Comparison of ENCODE assay signal across 38 mouse cellular contexts in genomic region chr16:97514099-97514940, GRCm38 (mm10). TPM values are rescaled to one million over a fixed set of nuclear protein-coding genes. Genes with fewer than 3 reads are reported as not detected.
DNase-seq lines count a peak whose midpoint lies in the region; TF ChIP-seq lines count a peak whose summit lies in the region.
"Had no signal": no experiment of that assay in that cellular context is flagged by ENCODE, and none has a peak within 500 bp of the region (broad histone marks: within the 10 kb centered on the region; RNA-seq: fewer than 3 reads in every experiment).

Gene Fam3b, minus strand, starts transcription at chr16:97514816.

- H3K79me2 ChIP-seq in MEL (ENCODE audit: control insufficient read depth, insufficient read depth, low read length, poor library complexity), result peaks cover 19% of the 10 kb centered on the region

- no peak within 1 kb of the TSS for H3K27ac ChIP-seq in heart, embryonic 10.5 days
- no peak within 1 kb of the TSS for H3K27ac ChIP-seq in MEL (ENCODE audit: control insufficient read depth, low read depth, low read length)
- H3K27ac ChIP-seq in small intestine, adult 2 months (ENCODE audit: insufficient read depth, low read depth, low read length), result peak within 1 kb of the TSS; percentile 85
- H3K27ac ChIP-seq: hindbrain, embryonic 13.5 days; limb, embryonic 12.5 days; liver, embryonic 15.5 days; midbrain, embryonic 10.5 days had no signal

- WGBS in heart, embryonic 10.5 days, result 59% methylated on average over 4 of the region's 4 CpGs
- 30% methylated on average over 4 of the region's 4 CpGs for WGBS in large intestine, adult 2 months
- WGBS in small intestine, adult 2 months, result 30% methylated on average over 4 of the region's 4 CpGs

- 0 out of 2 replicates have a peak, but pooled peaks cover 3% of the 10 kb centered on the region for H3K4me1 ChIP-seq in heart, embryonic 10.5 days
- H3K4me1 ChIP-seq in MEL (ENCODE audit: control insufficient read depth in 1 of 2, insufficient read depth in 2 of 2, low read length in 2 of 2), result peaks cover 2 to 35% of the 10 kb centered on the region in 2 experiments; a peak in 3 of 4 replicates
- peaks cover 38% of the 10 kb centered on the region for H3K4me1 ChIP-seq in small intestine, adult 2 months (ENCODE audit: control insufficient read depth, insufficient read depth, insufficient read length, low read length)
- H3K4me1 ChIP-seq: hindbrain, embryonic 13.5 days; limb, embryonic 12.5 days; liver, embryonic 15.5 days; midbrain, embryonic 10.5 days had no signal

- no peak for TF ChIP-seq POLR2A in MEL (IDR thresholded peaks at IDR 0.05; ENCODE audit: control insufficient read depth in 1 of 2, insufficient read depth in 1 of 2, low read depth in 1 of 2, low read length in 2 of 2, poor library complexity in 1 of 2)
- no peak for TF ChIP-seq POLR2A in small intestine, adult 2 months (IDR thresholded peaks at IDR 0.05; ENCODE audit: low read depth, low read length)

- H3K4me3 ChIP-seq in heart, embryonic 10.5 days, result no peak within 1 kb of the TSS
- no peak within 1 kb of the TSS for H3K4me3 ChIP-seq in MEL (ENCODE audit: control insufficient read depth in 1 of 2, insufficient read depth in 1 of 2, low read depth in 2 of 2, low read length in 2 of 2)
- H3K4me3 ChIP-seq in small intestine, adult 2 months (ENCODE audit: low read depth, low read length), result no peak within 1 kb of the TSS
- H3K4me3 ChIP-seq: heart, embryonic 12.5 days; hindbrain, embryonic 13.5 days; limb, embryonic 12.5 days; liver, embryonic 15.5 days; midbrain, embryonic 10.5 days had no signal

- intact Hi-C loops in left cerebral cortex, postnatal 25 days (cut with DNase I), result no loop called here

- H3K9ac ChIP-seq in MEL (ENCODE audit: control insufficient read depth, low read depth, low read length, poor library complexity, severe bottlenecking), result no peak within 1 kb of the TSS
- H3K9ac ChIP-seq: heart, embryonic 12.5 days; hindbrain, embryonic 13.5 days; limb, embryonic 12.5 days; liver, embryonic 15.5 days had no signal

- H3K36me3 ChIP-seq in heart, embryonic 10.5 days, result no peaks in the 10 kb centered on the region
- H3K36me3 ChIP-seq in MEL (ENCODE audit: control insufficient read depth in 1 of 2, insufficient read depth in 2 of 2, low read length in 2 of 2), result peaks cover 0 to 27% of the 10 kb centered on the region in 2 experiments; a peak in 2 of 4 replicates
- no peaks in the 10 kb centered on the region for H3K36me3 ChIP-seq in small intestine, adult 2 months (ENCODE audit: control insufficient read depth, insufficient read depth, low read length)
- H3K36me3 ChIP-seq: heart, embryonic 12.5 days; hindbrain, embryonic 13.5 days; limb, embryonic 12.5 days; liver, embryonic 15.5 days; midbrain, embryonic 10.5 days had no signal

- no peak for TF ChIP-seq RAD21 in MEL (IDR thresholded peaks at IDR 0.05; ENCODE audit: low read depth, low read length)

- no peaks in the 10 kb centered on the region for H3K9me3 ChIP-seq in heart, embryonic 10.5 days
- H3K9me3 ChIP-seq in MEL (replicated peaks; ENCODE audit: insufficient read depth, low read length), result no peaks in the 10 kb centered on the region
- H3K9me3 ChIP-seq: heart, embryonic 12.5 days; hindbrain, embryonic 13.5 days; limb, embryonic 12.5 days; liver, embryonic 15.5 days; midbrain, embryonic 10.5 days had no signal

- peak; percentile 63 for DNase-seq in heart, adult 11 months
- no peak for DNase-seq in heart, embryonic 10.5 days (ENCODE audit: low spot score)
- peak; percentile 55 for DNase-seq in MEL (ENCODE audit: low read depth, low spot score)
- no peak for DNase-seq in large intestine, adult 2 months (ENCODE audit: low read depth, low spot score)
- DNase-seq in left cerebral cortex, postnatal 25 days (ENCODE audit: low spot score in 2 of 2), result no peak
- no peak for DNase-seq in layer of hippocampus, postnatal 36 days
- no peak for DNase-seq in gastrocnemius, postnatal 25 days
- DNase-seq: adrenal gland, postnatal 10 days; cerebellum, adult 8-10 months; cerebellum, postnatal 25 days; gastrocnemius, postnatal 14 days; heart, adult 18-20 months; heart, postnatal 4 days; kidney, adult 18-20 months; kidney, postnatal 36 days; layer of hippocampus, adult 9-11 months; right cerebral cortex, postnatal 25 days; thymus, postnatal 14 days had no signal

- TF ChIP-seq EP300 in MEL (IDR thresholded peaks at IDR 0.05; ENCODE audit: low read depth in 1 of 2, low read length in 2 of 2), result peak; percentile 63 to 77

- H3K27me3 ChIP-seq in heart, embryonic 10.5 days (ENCODE audit: insufficient read depth, poor library complexity, severe bottlenecking), result no peaks in the 10 kb centered on the region
- no peaks in the 10 kb centered on the region for H3K27me3 ChIP-seq in MEL (ENCODE audit: control insufficient read depth in 1 of 2, insufficient read depth in 2 of 2, low read length in 2 of 2)
- H3K27me3 ChIP-seq in small intestine, adult 2 months (ENCODE audit: control insufficient read depth, insufficient read depth, low read length), result no peaks in the 10 kb centered on the region
- H3K27me3 ChIP-seq: CH12.LX; heart, embryonic 12.5 days; hindbrain, embryonic 13.5 days; limb, embryonic 12.5 days; liver, embryonic 15.5 days; Patski had no signal

- TF ChIP-seq CTCF in MEL (IDR thresholded peaks at IDR 0.05 in 2 of 3, conservative IDR thresholded peaks at IDR 0.05 in 1 of 3; ENCODE audit: control insufficient read depth in 1 of 3, insufficient read depth in 1 of 3, low read depth in 2 of 3, low read length in 3 of 3, poor library complexity in 1 of 3, severe bottlenecking in 1 of 3), result no peak
- no peak for TF ChIP-seq CTCF in small intestine, adult 2 months (IDR thresholded peaks at IDR 0.05; ENCODE audit: extremely low read depth, insufficient read length, insufficient replicate concordance, low read depth, low read length)

TF ChIP-seq in MEL, 35 proteins besides CTCF, POLR2A, EP300 and RAD21:
- TF ChIP-seq JUND (IDR thresholded peaks at IDR 0.05; ENCODE audit: low read depth, low read length), result no peak
- TF ChIP-seq TAL1 (IDR thresholded peaks at IDR 0.05; ENCODE audit: low read length), result peak; percentile 14; the same call in 1 of the 2 replicates
- TF ChIP-seq ETS1 (IDR thresholded peaks at IDR 0.05; ENCODE audit: low read depth, low read length), result peak; percentile 54
- TF ChIP-seq NRF1 (IDR thresholded peaks at IDR 0.05; ENCODE audit: insufficient read depth, low read depth, low read length, poor library complexity, severe bottlenecking), result no peak
- no peak for TF ChIP-seq MYC (IDR thresholded peaks at IDR 0.05; ENCODE audit: low read depth, low read length)
- TF ChIP-seq UBTF (IDR thresholded peaks at IDR 0.05; ENCODE audit: borderline replicate concordance, insufficient read depth, low read depth, low read length), result no peak
- peak; percentile 34; the same call in 1 of the 2 replicates for TF ChIP-seq RCOR1 (IDR thresholded peaks at IDR 0.05; ENCODE audit: low read depth, low read length)
- no peak for TF ChIP-seq CHD2 (IDR thresholded peaks at IDR 0.05; ENCODE audit: low read length)
- TF ChIP-seq MYB (IDR thresholded peaks at IDR 0.05; ENCODE audit: low read depth, low read length), result no peak
- TF ChIP-seq MXI1 (IDR thresholded peaks at IDR 0.05; ENCODE audit: low read depth, low read length), result no peak
- TF ChIP-seq BHLHE40 (IDR thresholded peaks at IDR 0.05; ENCODE audit: borderline replicate concordance, low read depth, low read length), result no peak
- TF ChIP-seq NELFE (IDR thresholded peaks at IDR 0.05; ENCODE audit: low read depth, low read length), result no peak
- TF ChIP-seq MEF2A (IDR thresholded peaks at IDR 0.05; ENCODE audit: extremely low read depth, insufficient replicate concordance, low read depth, low read length, poor library complexity, severe bottlenecking), result no peak
- no peak for TF ChIP-seq GABPA (IDR thresholded peaks at IDR 0.05; ENCODE audit: low read depth, low read length)
- peak; percentile 60 for TF ChIP-seq GATA1 (IDR thresholded peaks at IDR 0.05; ENCODE audit: low read depth, low read length)
- TF ChIP-seq MAFK (IDR thresholded peaks at IDR 0.05; ENCODE audit: borderline replicate concordance, low read depth, low read length), result no peak
- no peak for TF ChIP-seq E2F4 (IDR thresholded peaks at IDR 0.05; ENCODE audit: borderline replicate concordance, low read depth, low read length)
- TF ChIP-seq KAT2A (conservative IDR thresholded peaks at IDR 0.05; ENCODE audit: low read depth, low read length), result no peak
- TF ChIP-seq ZMIZ1 (IDR thresholded peaks at IDR 0.05; ENCODE audit: low read depth, low read length), result no peak
- TF ChIP-seq TBP (IDR thresholded peaks at IDR 0.05; ENCODE audit: low read depth, low read length), result no peak
- TF ChIP-seq USF1 (IDR thresholded peaks at IDR 0.05; ENCODE audit: low read depth, low read length), result no peak
- TF ChIP-seq POLR2AphosphoS2 (IDR thresholded peaks at IDR 0.05; ENCODE audit: low read length), result no peak
- TF ChIP-seq ZNF384 (IDR thresholded peaks at IDR 0.05; ENCODE audit: low read depth, low read length), result peak; percentile 49; the same call in 1 of the 2 replicates
- TF ChIP-seq SIN3A (IDR thresholded peaks at IDR 0.05; ENCODE audit: low read length), result no peak
- TF ChIP-seq HCFC1 (IDR thresholded peaks at IDR 0.05; ENCODE audit: low read depth, low read length), result no peak
- TF ChIP-seq MAZ (IDR thresholded peaks at IDR 0.05; ENCODE audit: low read depth, low read length), result no peak
- TF ChIP-seq SMC3 (IDR thresholded peaks at IDR 0.05; ENCODE audit: low read depth, low read length), result no peak
- TF ChIP-seq USF2 (IDR thresholded peaks at IDR 0.05; ENCODE audit: borderline replicate concordance in 1 of 2, insufficient read depth in 1 of 2, low read depth in 1 of 2, low read length in 2 of 2), result no peak
- TF ChIP-seq CHD1 (IDR thresholded peaks at IDR 0.05; ENCODE audit: low read depth, low read length), result no peak
- no peak for TF ChIP-seq MAX (IDR thresholded peaks at IDR 0.05; ENCODE audit: low read length)
- no peak for TF ChIP-seq ZKSCAN1 (IDR thresholded peaks at IDR 0.05; ENCODE audit: low read depth, low read length)
- TF ChIP-seq ZC3H11A (IDR thresholded peaks at IDR 0.05; ENCODE audit: low read depth, low read length), result no peak

RNA-seq across cellular contexts. Expression of gene Fam3b, which starts in this region (rescaled TPM):
- not detected in 2 replicates for polyA plus RNA-seq in heart, embryonic 10.5 days (2016; fragmentation: Nextera tagmentation; extraction: Ambion mirVana)
- total RNA-seq in MEL (2012; rRNA removed), result 19.2 and 20.6 TPM in 2 replicates
- polyA plus RNA-seq in MEL (2012; ENCODE audit: insufficient read depth in 1 of 2, insufficient read length in 2 of 2, low read depth in 1 of 2, low replicate concordance in 2 of 2, missing spikeins in 1 of 2), result 10 to 100 TPM in 1 of 2 experiments, not detected in 1; 21.2 TPM
- polyA plus RNA-seq in large intestine, adult 2 months (2012; rRNA removed), result 220 and 234 TPM in 2 replicates
- polyA plus RNA-seq in small intestine, adult 2 months (2012; rRNA removed), result 64.5 and 78.2 TPM in 2 replicates
- not detected for total RNA-seq in left cerebral cortex, postnatal 25 days (2021)
- total RNA-seq in layer of hippocampus, postnatal 36 days (2021), result not detected
- not detected for total RNA-seq in gastrocnemius, postnatal 25 days (2021)
- total RNA-seq: CH12.LX; gastrocnemius, postnatal 14 days; heart, adult 18-20 months; heart, postnatal 4 days; left cerebral cortex, adult 18-20 months; left cerebral cortex, postnatal 14 days; neutrophil, adult 5-6 weeks had no signal
- polyA plus RNA-seq: C2C12; embryonic facial prominence, embryonic 11.5 days; forebrain, embryonic 14.5 days; heart, embryonic 12.5 days; heart, postnatal 0 days; hindbrain, embryonic 13.5 days; kidney, embryonic 16.5 days; limb, embryonic 12.5 days; liver, adult 2 months; liver, embryonic 15.5 days; midbrain, embryonic 10.5 days; midbrain, embryonic 16.5 days; neural tube, embryonic 11.5 days; Patski; spleen, adult 2 months had no signal

Comparison
In these comparisons a context has a peak if more than half of its experiments do, and no peak if none do; other contexts are left out.
1. RNA of gene Fam3b (total RNA-seq): 19.2 to 20.6 TPM in MEL; not detected in left cerebral cortex, postnatal 25 days, not detected in layer of hippocampus, postnatal 36 days and not detected in gastrocnemius, postnatal 25 days; every median in the first group is over 10 times any median in the second.
2. DNase-seq: peak in heart, adult 11 months (single experiment) and MEL (single experiment); none in heart, embryonic 10.5 days (single experiment), large intestine, adult 2 months (single experiment), left cerebral cortex, postnatal 25 days (0 of 2), layer of hippocampus, postnatal 36 days (0 of 2) and gastrocnemius, postnatal 25 days (single experiment).